Mouse (Mus musculus) liver, embryonic 14.5 days (tissue): ENCODE measurements at regions not wholly inside any gene's neighbourhood (a gene's known extent, or its start where the extent isn't known, plus 50 kb on each side); places are given as distances from the start of the nearest gene placed in this dataset.

Experiments used
- CTCF ChIP-seq: IDR thresholded peaks from 2 replicates; pipeline ENCODE4 v1.5.1; 2016; ENCODE audit warnings: antibody characterized with exemption, low read depth, control low read depth
- EP300 ChIP-seq: IDR thresholded peaks from 2 replicates; pipeline ENCODE4 v1.6.1; 2016; ENCODE audit warnings: antibody characterized with exemption, low read depth

GRCm38 (mm10) chr8:31576129-31576528, 1852.4 kb upstream of the 5930422O12Rik start:
- no peak for TF ChIP-seq CTCF
- no peak for TF ChIP-seq EP300
